Mouse (Mus musculus): ENCODE data around the gene Dnah2. TPM values are rescaled to one million over a fixed set of nuclear protein-coding genes. Genes with fewer than 3 reads are reported as not detected.

The Dnah2 gene
- polyA plus RNA-seq, 1 experiment from 2014 or later = 1.3 TPM

- no peaks in the 10 kb centered on the region for H3K9me3 ChIP-seq
- no peaks in the 10 kb centered on the region for H3K36me3 ChIP-seq (replicated peaks)
- H3K4me3 ChIP-seq = peak overlapping the region; percentile 93
- H3K27ac ChIP-seq (replicated peaks) = peak overlapping the region; percentile 99
- H3K4me1 ChIP-seq = peaks cover 67% of the 10 kb centered on the region
- 1% methylated on average over 31 of the region's 31 CpGs for WGBS
- peak; percentile 76 for DNase-seq (ENCODE audit: low spot score)
- peaks cover 43% of the 10 kb centered on the region for H3K27me3 ChIP-seq (replicated peaks; ENCODE audit: low read depth, poor library complexity, severe bottlenecking)
These were observed 128.9 kb downstream of the Dnah2 start for GRCm38 (mm10) chr11:69419813-69420553.

GRCm38 (mm10) chr11:69419443-69419812, 129.5 kb downstream of the Dnah2 start:
- H3K27ac ChIP-seq (replicated peaks) = peak overlapping the region; percentile 99
- H3K4me3 ChIP-seq = peak overlapping the region; percentile 93
- peaks cover 73% of the 10 kb centered on the region for H3K4me1 ChIP-seq
- peak; percentile 70 for DNase-seq (ENCODE audit: low spot score)
- no peaks in the 10 kb centered on the region for H3K36me3 ChIP-seq (replicated peaks)
- WGBS = under 1% methylated on average over 19 of the region's 19 CpGs
- no peaks in the 10 kb centered on the region for H3K9me3 ChIP-seq
- peaks cover 41% of the 10 kb centered on the region for H3K27me3 ChIP-seq (replicated peaks; ENCODE audit: low read depth, poor library complexity, severe bottlenecking)

- peak overlapping the region; percentile 93 for H3K4me3 ChIP-seq
- H3K36me3 ChIP-seq (replicated peaks) = peaks cover 3% of the 10 kb centered on the region
- peaks cover 79% of the 10 kb centered on the region for H3K4me1 ChIP-seq
- H3K9me3 ChIP-seq = no peaks in the 10 kb centered on the region
- peaks cover 34% of the 10 kb centered on the region for H3K27me3 ChIP-seq (replicated peaks; ENCODE audit: low read depth, poor library complexity, severe bottlenecking)
- peak overlapping the region; percentile 99 for H3K27ac ChIP-seq (replicated peaks)
- WGBS = under 1% methylated on average over 45 of the region's 45 CpGs
- DNase-seq (ENCODE audit: low spot score) = peak; percentile 99
These were observed 130.1 kb downstream of the Dnah2 start for GRCm38 (mm10) chr11:69418481-69419442.

- Histone ChIP-seq H3K27me3 (replicated peaks; ENCODE audit: low read depth, poor library complexity, severe bottlenecking) (peaks cover 24% of the 10 kb centered on the region), H3K36me3 (replicated peaks) (peaks cover 14% of the 10 kb centered on the region), H3K4me3 (peak overlapping the region; percentile 93), H3K9me3 (no peaks in the 10 kb centered on the region), H3K4me1 (peaks cover 90% of the 10 kb centered on the region), H3K27ac (replicated peaks) (peak overlapping the region; percentile 99)
- peak; percentile 97 for DNase-seq (ENCODE audit: low spot score)
- WGBS = under 1% methylated on average over 39 of the region's 39 CpGs
These were observed 131.2 kb downstream of the Dnah2 start for GRCm38 (mm10) chr11:69417449-69418384.

GRCm38 (mm10) chr11:69416921-69417448, 131.9 kb downstream of the Dnah2 start:
- H3K27me3 ChIP-seq (replicated peaks; ENCODE audit: low read depth, poor library complexity, severe bottlenecking) = peaks cover 17% of the 10 kb centered on the region
- H3K27ac ChIP-seq (replicated peaks) = peak overlapping the region; percentile 99
- peaks cover 97% of the 10 kb centered on the region for H3K4me1 ChIP-seq
- H3K36me3 ChIP-seq (replicated peaks) = peaks cover 21% of the 10 kb centered on the region
- 4% methylated on average over 8 of the region's 8 CpGs for WGBS
- peak overlapping the region; percentile 93 for H3K4me3 ChIP-seq
- DNase-seq (ENCODE audit: low spot score) = no peak
- H3K9me3 ChIP-seq = no peaks in the 10 kb centered on the region

- Histone ChIP-seq H3K9me3 (no peaks in the 10 kb centered on the region), H3K27ac (replicated peaks) (peak overlapping the region; percentile 99), H3K4me3 (peak overlapping the region; percentile 93), H3K4me1 (peaks cover 98% of the 10 kb centered on the region), H3K36me3 (replicated peaks) (peaks cover 26% of the 10 kb centered on the region), H3K27me3 (replicated peaks; ENCODE audit: low read depth, poor library complexity, severe bottlenecking) (peaks cover 12% of the 10 kb centered on the region)
- no peak for DNase-seq (ENCODE audit: low spot score)
- WGBS = under 1% methylated on average over 4 of the region's 4 CpGs
These were observed 132.4 kb downstream of the Dnah2 start for GRCm38 (mm10) chr11:69416509-69416908.

- under 1% methylated on average over 21 of the region's 25 CpGs for WGBS
- peak; percentile 92 for DNase-seq (ENCODE audit: low spot score)
- H3K27ac ChIP-seq (replicated peaks) = peak overlapping the region; percentile 99
- no peaks in the 10 kb centered on the region for H3K9me3 ChIP-seq
- H3K4me1 ChIP-seq = peaks cover 94% of the 10 kb centered on the region
- peak overlapping the region; percentile 93 for H3K4me3 ChIP-seq
- H3K36me3 ChIP-seq (replicated peaks) = peaks cover 26% of the 10 kb centered on the region
- H3K27me3 ChIP-seq (replicated peaks; ENCODE audit: low read depth, poor library complexity, severe bottlenecking) = peaks cover 5% of the 10 kb centered on the region
These were observed 133.1 kb downstream of the Dnah2 start for GRCm38 (mm10) chr11:69415668-69416451.

- Histone ChIP-seq H3K4me3 (peak overlapping the region; percentile 93), H3K27me3 (replicated peaks; ENCODE audit: low read depth, poor library complexity, severe bottlenecking) (no peaks in the 10 kb centered on the region), H3K36me3 (replicated peaks) (peaks cover 26% of the 10 kb centered on the region), H3K4me1 (peaks cover 94% of the 10 kb centered on the region), H3K9me3 (no peaks in the 10 kb centered on the region), H3K27ac (replicated peaks) (peak overlapping the region; percentile 99)
- DNase-seq (ENCODE audit: low spot score) = peak; percentile 71
- WGBS = 0% methylated on average over 3 of the region's 3 CpGs
These were observed 133.6 kb downstream of the Dnah2 start for GRCm38 (mm10) chr11:69415327-69415667.

- peak; percentile 67 for DNase-seq (ENCODE audit: low spot score)
- no peaks in the 10 kb centered on the region for H3K9me3 ChIP-seq
- peak overlapping the region; percentile 99 for H3K27ac ChIP-seq (replicated peaks)
- peak overlapping the region; percentile 93 for H3K4me3 ChIP-seq
- H3K27me3 ChIP-seq (replicated peaks; ENCODE audit: low read depth, poor library complexity, severe bottlenecking) = no peaks in the 10 kb centered on the region
- peaks cover 94% of the 10 kb centered on the region for H3K4me1 ChIP-seq
- 8% methylated on average over 4 of the region's 4 CpGs for WGBS
- H3K36me3 ChIP-seq (replicated peaks) = peaks cover 26% of the 10 kb centered on the region
These were observed 134.2 kb downstream of the Dnah2 start for GRCm38 (mm10) chr11:69414421-69415326.

GRCm38 (mm10) chr11:69413221-69414181, 135.4 kb downstream of the Dnah2 start, which contains the start of gene Kdm6b:
TSS of gene Kdm6b (minus strand) at chr11:69413675.
- 40% methylated on average over 12 of the region's 12 CpGs for WGBS
- DNase-seq (ENCODE audit: low spot score) = peak; percentile 62
- Histone ChIP-seq H3K4me3 (peak within 1 kb of the TSS; percentile 93), H3K4me1 (peaks cover 94% of the 10 kb centered on the region), H3K36me3 (replicated peaks) (peaks cover 26% of the 10 kb centered on the region), H3K27me3 (replicated peaks; ENCODE audit: low read depth, poor library complexity, severe bottlenecking) (no peaks in the 10 kb centered on the region), H3K9me3 (no peaks in the 10 kb centered on the region), H3K27ac (replicated peaks) (peak within 1 kb of the TSS; percentile 99)

All from embryonic facial prominence, embryonic 10.5 days (tissue).